Mouse (Mus musculus): ENCODE measurements at regions not wholly inside any gene's neighbourhood (a gene's known extent, or its start where the extent isn't known, plus 50 kb on each side); places are given as distances from the start of the nearest gene placed in this dataset.

GRCm38 (mm10) chr2:138939367-138939766 lies 554.3 kb upstream of the Sptlc3 start:
- TF ChIP-seq CTCF (IDR thresholded peaks at IDR 0.05; ENCODE audit: low read depth, low read length) (no peak), GATA1 (IDR thresholded peaks at IDR 0.05; ENCODE audit: borderline replicate concordance, low read length) (no peak)

Data from G1E (cell line).